Mouse (Mus musculus) heart, postnatal 0 days (tissue): ENCODE results near the gene 4930590J08Rik.

Source experiments
- CTCF ChIP-seq: IDR thresholded peaks from 2 replicates; pipeline ENCODE4 v1.5.1; 2016; ENCODE audit warnings: antibody characterized with exemption, control low read depth, low read depth
- EP300 ChIP-seq: IDR thresholded peaks from 2 replicates; pipeline ENCODE4 v1.6.1; 2016; ENCODE audit warnings: antibody characterized with exemption, low read depth

DNA sequence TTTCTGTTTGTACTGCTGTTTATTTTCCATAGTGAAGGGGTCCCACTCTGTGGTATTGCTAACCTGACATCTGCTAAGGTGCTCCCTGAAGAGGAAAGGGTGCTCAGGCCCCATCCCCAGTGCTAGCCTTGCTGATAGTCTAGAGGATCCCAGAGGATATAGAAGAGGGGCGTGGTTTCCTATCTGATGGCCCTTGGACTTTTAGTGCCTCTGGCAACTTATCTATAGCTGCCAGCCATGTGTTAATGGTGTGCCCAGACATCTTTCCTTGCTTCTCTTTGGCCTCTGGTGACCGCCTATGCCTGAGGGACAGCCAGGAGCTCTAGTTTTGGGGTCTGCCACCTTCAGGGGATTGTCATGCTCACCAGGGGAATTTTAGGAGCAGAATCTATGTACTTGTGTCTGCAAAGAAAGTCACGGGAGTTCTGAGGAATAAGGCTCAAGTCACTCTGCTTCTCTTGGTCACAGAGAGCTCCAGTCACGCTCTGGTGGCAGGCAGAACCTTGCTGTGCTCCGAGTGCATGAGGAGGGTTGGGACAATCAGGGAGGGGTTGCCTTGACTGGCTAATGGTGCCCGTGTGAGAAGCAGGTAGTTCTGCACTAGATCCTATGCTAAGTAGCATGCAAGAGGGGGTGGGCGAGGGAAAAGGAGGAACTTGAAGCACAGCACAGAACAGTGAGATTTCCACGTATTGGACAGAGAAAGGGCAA is 91.3 kb downstream of the 4930590J08Rik start:
- TF ChIP-seq CTCF (no peak), EP300 (no peak)
